Mouse (Mus musculus) limb, embryonic 11.5 days (tissue): ENCODE measurements at regions not wholly inside any gene's neighbourhood (a gene's known extent, or its start where the extent isn't known, plus 50 kb on each side); places are given as distances from the start of the nearest gene placed in this dataset.

Experiments
- ATAC-seq: fragments of 200-750 bp; cut with Nextera tagmentation; 2 replicates; pipeline ENCODE4 v1.8.0; 2017; ENCODE audit warnings: low read depth; ENCODE audit not compliant: insufficient number of reproducible peaks, low FRiP score, low TSS enrichment
- DNase-seq: peaks from one replicate; pipeline ENCODE4 v3.0.0-alpha.2; 2015; ENCODE audit warnings: low spot score
- H3K27ac ChIP-seq: fragments of 300-500 bp; sonication (generic); replicated peaks from 2 replicates; pipeline ENCODE4 v1.5.1; 2014; ENCODE audit warnings: low read depth, mild to moderate bottlenecking, low read length
- H3K27me3 ChIP-seq: fragments of 300-500 bp; sonication (generic); 2 replicates; pipeline ENCODE4 v1.6.1; 2014; ENCODE audit warnings: mild to moderate bottlenecking, low read length, mixed read lengths; ENCODE audit not compliant: control insufficient read depth, insufficient read depth
- H3K36me3 ChIP-seq: fragments of 300-500 bp; sonication (generic); 2 replicates; pipeline ENCODE4 v1.6.1; 2014; ENCODE audit warnings: mild to moderate bottlenecking, low read length, moderate library complexity, mixed read lengths; ENCODE audit not compliant: control insufficient read depth, insufficient read depth
- H3K4me1 ChIP-seq: fragments of 300-500 bp; sonication (generic); 2 replicates; pipeline ENCODE4 v1.6.1; 2014; ENCODE audit warnings: low read length, mixed read lengths; ENCODE audit not compliant: control insufficient read depth, insufficient read depth
- H3K4me2 ChIP-seq: fragments of 300-500 bp; sonication (generic); 2 replicates; pipeline ENCODE4 v1.6.1; 2014; ENCODE audit warnings: low read depth, mild to moderate bottlenecking, moderate library complexity; ENCODE audit not compliant: severe bottlenecking
- H3K4me3 ChIP-seq: fragments of 300-500 bp; sonication (generic); 2 replicates; pipeline ENCODE4 v1.5.1; 2014; ENCODE audit warnings: low read depth, low read length
- H3K9ac ChIP-seq: fragments of 300-500 bp; sonication (generic); 2 replicates; pipeline ENCODE4 v1.6.1; 2014; ENCODE audit warnings: mild to moderate bottlenecking, low read length
- H3K9me3 ChIP-seq: fragments of 300-500 bp; sonication (generic); 2 replicates; pipeline ENCODE4 v1.6.1; 2016; ENCODE audit warnings: low read length; ENCODE audit not compliant: control insufficient read depth
- WGBS: fragments of 180-500 bp; shearing (Covaris S2); extraction: QIAGEN DNeasy Blood & Tissue Kit; methylation state at CpG from one replicate; pipeline ENCODE4 v1.1.7; 2014; 5-methylcytosine and 5-hydroxymethylcytosine counted together

DNA sequence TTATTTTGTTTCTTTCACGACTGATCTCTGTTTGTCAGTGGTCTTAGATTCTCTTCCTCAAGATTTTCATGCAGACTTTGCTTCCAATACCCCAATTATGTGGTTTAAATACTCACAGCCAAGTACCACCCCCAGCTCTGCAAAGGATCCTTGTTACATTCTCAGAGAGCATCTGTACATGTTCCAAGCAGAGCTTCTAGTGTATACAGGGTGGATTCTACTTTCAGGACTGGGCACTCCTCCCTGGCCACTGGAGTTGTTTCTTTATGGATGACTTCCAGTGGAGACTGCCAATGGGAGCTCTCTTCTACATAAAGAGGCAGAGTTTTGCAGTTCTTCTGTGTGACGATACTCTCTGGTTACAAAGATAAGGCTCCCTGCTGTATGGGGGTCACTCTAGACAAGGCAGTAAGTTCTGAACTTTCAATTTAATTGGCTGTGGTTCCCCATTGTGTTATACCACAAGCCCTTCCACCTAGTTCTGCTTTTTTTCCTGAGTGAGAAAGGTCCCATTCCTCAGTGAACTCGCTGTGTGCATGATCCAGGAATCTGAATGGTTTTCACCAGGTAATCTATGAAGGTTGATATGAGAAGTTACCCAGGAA, 240.4 kb upstream of the Kcnj16 start:
- Histone ChIP-seq H3K4me2 (no peak overlapping the region), H3K4me1 (no peaks in the 10 kb centered on the region), H3K27ac (no peak overlapping the region), H3K36me3 (no peaks in the 10 kb centered on the region), H3K9ac (no peak overlapping the region), H3K9me3 (no peaks in the 10 kb centered on the region), H3K4me3 (no peak overlapping the region), H3K27me3 (no peaks in the 10 kb centered on the region)
- 80% methylated on average over 3 of the region's 3 CpGs for WGBS
- no peak for ATAC-seq
- DNase-seq, result no peak

DNA sequence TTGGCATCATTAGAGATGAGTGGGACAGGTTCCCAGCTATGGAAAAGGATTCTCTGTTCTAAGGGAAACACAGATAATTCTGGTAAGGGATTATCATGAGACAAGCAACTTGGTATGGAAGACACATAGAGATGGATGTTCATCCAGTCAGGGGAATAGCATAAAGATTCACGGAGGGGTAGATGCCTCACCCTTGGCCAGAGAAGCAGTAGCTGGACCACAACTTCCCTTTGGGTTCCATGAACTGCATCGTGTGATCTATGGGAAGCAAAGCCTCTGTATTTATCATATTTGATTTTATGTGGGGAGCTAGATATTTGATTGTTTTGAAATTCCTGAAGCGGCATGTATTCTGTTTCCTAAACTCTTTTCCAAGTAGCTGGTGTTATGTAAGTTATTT, 236.3 kb upstream of the Kcnj16 start:
- no peak overlapping the region for H3K4me3 ChIP-seq
- no peak overlapping the region for H3K4me2 ChIP-seq
- ATAC-seq, result no peak
- H3K36me3 ChIP-seq, result no peaks in the 10 kb centered on the region
- H3K4me1 ChIP-seq, result no peaks in the 10 kb centered on the region
- 93% methylated on average over 3 of the region's 3 CpGs for WGBS
- H3K9me3 ChIP-seq, result no peaks in the 10 kb centered on the region
- no peak overlapping the region for H3K27ac ChIP-seq
- H3K27me3 ChIP-seq, result no peaks in the 10 kb centered on the region
- H3K9ac ChIP-seq, result no peak overlapping the region
- no peak for DNase-seq

DNA sequence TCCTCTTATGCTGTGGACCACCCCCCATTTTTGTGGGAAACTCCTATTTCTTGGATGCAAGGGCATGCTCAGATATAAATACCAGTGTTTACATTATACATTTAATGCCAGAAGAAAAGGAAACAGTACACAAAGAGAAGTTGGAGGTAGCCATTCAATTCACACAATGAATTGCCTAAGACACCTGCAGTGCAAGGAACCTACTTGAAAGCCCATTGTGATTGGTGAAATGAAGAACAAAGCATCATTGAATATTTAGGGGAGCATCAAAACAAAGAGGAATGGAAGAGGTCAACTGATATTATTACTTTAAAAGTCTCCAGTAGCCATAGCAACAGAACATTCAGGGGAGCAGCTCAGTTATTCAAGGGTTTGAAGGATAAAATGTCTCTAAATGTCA, 193.7 kb upstream of the Kcnj16 start:
- no peak for DNase-seq
- no peak for ATAC-seq
- Histone ChIP-seq H3K4me3 (no peak overlapping the region), H3K27ac (no peak overlapping the region), H3K4me2 (no peak overlapping the region), H3K4me1 (no peaks in the 10 kb centered on the region), H3K9me3 (no peaks in the 10 kb centered on the region), H3K9ac (no peak overlapping the region), H3K27me3 (no peaks in the 10 kb centered on the region), H3K36me3 (no peaks in the 10 kb centered on the region)

DNA sequence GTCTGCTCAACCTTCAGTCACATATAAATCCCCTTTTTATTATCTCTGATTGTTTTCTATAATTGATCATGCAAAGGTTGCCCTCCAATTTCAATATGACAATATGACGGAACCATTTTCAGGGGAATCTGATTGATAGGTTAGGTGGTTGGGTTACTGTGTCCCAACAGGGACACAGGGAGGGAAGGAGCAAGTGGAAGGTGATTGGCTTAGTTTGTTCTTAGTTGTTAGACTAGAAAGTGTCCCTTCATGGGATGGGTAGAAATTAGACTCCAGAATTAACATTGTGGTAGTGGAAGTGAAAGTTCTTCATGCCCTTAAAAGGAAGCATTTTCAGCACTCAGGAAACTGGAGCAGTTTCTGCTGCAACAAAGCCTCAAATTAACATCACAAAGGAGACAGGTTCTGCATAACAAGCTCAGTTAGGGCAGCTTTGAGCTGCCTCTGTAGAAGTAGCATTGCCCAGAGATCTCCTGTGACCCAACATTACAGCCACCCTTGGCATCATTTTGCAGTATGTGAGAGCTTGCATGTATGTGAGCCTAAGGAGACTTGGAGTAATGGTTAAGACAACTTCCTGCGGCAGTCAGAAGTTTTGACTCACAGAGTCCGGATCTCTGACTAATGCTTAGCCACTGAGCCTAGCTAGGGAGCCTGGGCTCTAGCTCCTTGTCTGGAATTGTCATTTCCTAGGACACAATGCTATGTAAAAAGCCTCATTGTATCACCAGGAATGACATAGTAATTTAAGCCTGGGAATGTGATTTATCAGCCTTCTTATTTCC, 186.1 kb upstream of the Kcnj16 start:
- no peak overlapping the region for H3K4me3 ChIP-seq
- ATAC-seq (no peak), DNase-seq (no peak)
- H3K4me1 ChIP-seq, result no peaks in the 10 kb centered on the region
- H3K27ac ChIP-seq, result no peak overlapping the region
- H3K36me3 ChIP-seq, result no peaks in the 10 kb centered on the region
- 75% methylated on average over 3 of the region's 3 CpGs for WGBS
- no peak overlapping the region for H3K9ac ChIP-seq
- no peaks in the 10 kb centered on the region for H3K9me3 ChIP-seq
- no peak overlapping the region for H3K4me2 ChIP-seq
- no peaks in the 10 kb centered on the region for H3K27me3 ChIP-seq

DNA sequence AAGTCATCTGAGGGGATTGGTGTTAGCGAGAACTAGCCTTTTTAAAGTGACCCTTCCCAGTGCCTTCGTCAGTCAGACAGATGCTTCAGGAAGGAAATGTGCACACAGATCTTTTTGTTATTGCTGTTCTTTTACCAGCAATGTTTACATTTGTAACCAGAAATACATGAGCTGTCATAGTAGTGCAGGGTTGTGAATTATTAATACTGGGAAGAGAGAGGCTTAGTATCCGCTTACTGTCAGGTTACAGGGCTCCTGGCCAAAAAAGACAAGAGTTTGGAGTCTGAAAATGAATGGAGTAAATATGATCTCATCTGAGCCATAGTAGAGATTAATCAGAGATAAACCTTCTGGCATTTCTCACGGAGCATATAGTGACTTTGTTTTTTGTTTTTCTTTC, 178.3 kb upstream of the Kcnj16 start:
- Histone ChIP-seq H3K27me3 (no peaks in the 10 kb centered on the region), H3K4me2 (no peak overlapping the region), H3K9ac (no peak overlapping the region), H3K4me3 (no peak overlapping the region), H3K27ac (no peak overlapping the region), H3K36me3 (no peaks in the 10 kb centered on the region), H3K9me3 (no peaks in the 10 kb centered on the region), H3K4me1 (no peaks in the 10 kb centered on the region)
- no peak for ATAC-seq
- WGBS, result 89% methylated on average over 4 of the region's 4 CpGs
- DNase-seq, result no peak

DNA sequence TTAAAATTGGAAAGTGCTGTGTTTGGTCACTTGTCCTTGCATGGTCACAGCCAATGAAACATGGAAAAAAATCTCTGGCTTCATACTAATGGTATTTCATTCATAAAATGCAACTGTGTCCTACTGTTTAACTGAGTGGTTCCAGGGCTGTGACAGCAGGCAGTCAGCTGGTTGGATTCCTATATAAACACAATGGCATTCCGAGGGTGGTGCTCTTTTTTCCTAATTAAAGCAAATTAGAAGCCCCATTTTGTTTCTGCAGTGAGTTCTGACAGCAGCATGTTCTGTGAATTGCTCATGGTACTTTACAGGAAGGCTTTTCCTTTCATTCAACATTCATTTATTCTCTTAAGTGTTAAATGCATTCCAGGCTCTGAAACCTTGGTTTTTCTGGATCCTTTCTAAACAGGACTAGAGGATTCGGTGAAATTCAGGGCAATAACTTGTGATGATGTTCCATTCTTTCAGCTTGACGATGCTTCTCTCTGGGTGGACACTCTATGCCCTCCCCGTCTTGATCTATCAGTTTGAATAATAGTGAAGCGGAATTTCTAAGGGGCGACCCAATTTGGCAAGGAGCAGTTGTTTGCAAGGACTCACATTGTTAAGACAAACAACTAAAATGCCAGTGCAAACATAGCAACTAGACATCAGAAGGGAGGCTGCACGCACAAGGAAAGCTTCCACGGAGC, 167.8 kb upstream of the Kcnj16 start:
- H3K9me3 ChIP-seq, result no peaks in the 10 kb centered on the region
- 79% methylated on average over 8 of the region's 8 CpGs for WGBS

DNA sequence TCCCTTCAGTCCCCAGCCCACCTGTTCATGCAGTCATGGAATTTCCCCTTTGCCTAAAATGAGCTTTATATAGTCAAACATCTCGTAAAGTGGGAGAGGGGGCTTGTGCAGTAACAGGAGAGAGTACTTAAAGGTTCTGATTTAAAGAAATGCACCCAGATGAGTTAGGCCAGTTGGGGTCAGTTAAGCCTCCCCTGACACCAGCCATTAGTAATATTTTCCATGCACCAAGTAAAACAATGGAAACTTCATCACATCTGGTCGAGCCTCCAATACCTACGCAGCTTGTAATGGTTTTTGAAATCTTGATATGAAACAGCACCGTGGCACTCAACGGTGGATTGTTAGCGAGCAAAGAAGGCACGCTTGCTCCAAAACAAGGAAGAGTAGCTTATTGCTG, 165.8 kb upstream of the Kcnj16 start:
- no peak overlapping the region for H3K27ac ChIP-seq
- H3K4me3 ChIP-seq, result no peak overlapping the region
- no peak for ATAC-seq
- H3K9ac ChIP-seq, result no peak overlapping the region
- DNase-seq, result no peak
- peaks cover 5% of the 10 kb centered on the region; the same call in 1 of the 2 replicates for H3K4me1 ChIP-seq
- WGBS, result 67% methylated on average over 7 of the region's 7 CpGs
- H3K9me3 ChIP-seq, result no peaks in the 10 kb centered on the region
- no peaks in the 10 kb centered on the region for H3K36me3 ChIP-seq
- H3K4me2 ChIP-seq, result no peak overlapping the region
- H3K27me3 ChIP-seq, result no peaks in the 10 kb centered on the region

More for the DNA sequence above, 167.8 kb upstream of the Kcnj16 start:
- no peak for ATAC-seq
- no peak overlapping the region for H3K27ac ChIP-seq
- DNase-seq, result no peak
- no peaks in the 10 kb centered on the region for H3K27me3 ChIP-seq
- H3K36me3 ChIP-seq, result no peaks in the 10 kb centered on the region
- no peak overlapping the region for H3K9ac ChIP-seq
- H3K4me3 ChIP-seq, result no peak overlapping the region
- peaks cover 5% of the 10 kb centered on the region; the same call in 1 of the 2 replicates for H3K4me1 ChIP-seq
- H3K4me2 ChIP-seq, result no peak overlapping the region

DNA sequence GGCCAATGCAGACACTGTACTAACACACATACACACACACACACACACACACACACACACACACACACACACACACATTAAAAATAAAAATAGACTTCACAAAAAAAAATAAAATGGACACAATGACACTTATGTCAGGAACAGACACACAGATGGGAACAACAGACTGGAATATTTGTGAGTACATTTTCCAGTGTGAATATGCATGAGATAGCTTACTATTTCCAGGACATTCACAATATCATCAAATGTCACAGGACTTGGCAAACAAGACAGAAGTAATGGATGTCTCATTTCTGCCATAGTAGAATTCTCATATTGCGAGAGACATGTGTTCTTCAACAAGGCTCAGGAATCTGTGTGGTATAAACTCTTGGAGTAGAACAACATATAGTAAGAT, 163.8 kb upstream of the Kcnj16 start:
- peaks cover 5% of the 10 kb centered on the region; the same call in 1 of the 2 replicates for H3K4me1 ChIP-seq
- no peak for ATAC-seq
- H3K4me2 ChIP-seq, result no peak overlapping the region
- H3K9ac ChIP-seq, result no peak overlapping the region
- no peak overlapping the region for H3K27ac ChIP-seq
- H3K4me3 ChIP-seq, result no peak overlapping the region
- H3K9me3 ChIP-seq, result no peaks in the 10 kb centered on the region
- WGBS, result 93% methylated on average over 1 of the region's 1 CpGs
- no peaks in the 10 kb centered on the region for H3K36me3 ChIP-seq
- no peaks in the 10 kb centered on the region for H3K27me3 ChIP-seq
- DNase-seq, result no peak
